Mouse (Mus musculus): ENCODE measurements around the gene Hyal1.

DNA sequence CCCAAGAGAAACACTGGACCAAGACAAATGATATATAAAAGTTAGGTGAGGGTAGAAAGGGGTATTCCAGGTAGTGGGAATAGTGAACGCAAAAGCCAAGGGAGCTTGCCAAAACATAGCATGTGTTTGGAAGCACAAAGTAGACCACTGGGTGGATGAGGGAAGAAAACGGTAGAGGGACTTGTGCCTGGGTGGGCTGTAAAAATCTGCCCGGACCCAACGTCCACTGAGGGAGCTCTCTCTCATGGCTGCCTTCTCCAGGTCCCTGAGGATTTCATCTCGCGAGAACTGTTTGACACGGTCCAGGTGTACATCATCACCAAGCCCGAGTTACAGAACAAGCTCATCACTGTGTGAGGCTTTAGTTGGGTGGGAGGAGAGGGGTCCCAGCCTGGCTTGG, 34.0 kb upstream of the Hyal1 start:
- TF ChIP-seq CTCF (IDR thresholded peaks at IDR 0.05; ENCODE audit: low read depth, low read length): no peak
- no peak for TF ChIP-seq POLR2A (IDR thresholded peaks at IDR 0.05; ENCODE audit: extremely low read depth, insufficient read depth, low read length)

Measured in liver, adult 2 months (tissue).